Mouse (Mus musculus) mouse trophoblast stem cell (cell line): Measurements from ENCODE around the gene Dock1.

ENCODE experiments used
- in situ Hi-C, 2 experiments: fragments of 300-500 bp; cut with MseI, MboI; formaldehyde crosslinking; loops; 2 replicates in 1 of 2; 3 replicates in 1 of 2; pipeline ENCODE4 v1.15.1; 2025

Dock1 gene

GRCm38 (mm10) chr7:134822006-134822405 lies 151.6 kb downstream of the Dock1 start:
- in situ Hi-C loops = no loop called here

GRCm38 (mm10) chr7:134823891-134824290 lies 153.4 kb downstream of the Dock1 start:
- in situ Hi-C loops = no loop called here

- in situ Hi-C loops = no loop called here
These were observed 169.6 kb downstream of the Dock1 start for GRCm38 (mm10) chr7:134840066-134840465.

GRCm38 (mm10) chr7:134842751-134843150 lies 172.3 kb downstream of the Dock1 start:
- in situ Hi-C loops = no loop called here

- in situ Hi-C loops = no loop called here
These were observed 191.5 kb downstream of the Dock1 start for GRCm38 (mm10) chr7:134862000-134862399.

GRCm38 (mm10) chr7:134864175-134864574 lies 193.7 kb downstream of the Dock1 start:
- in situ Hi-C loops = no loop called here

GRCm38 (mm10) chr7:134872511-134872910 lies 202.1 kb downstream of the Dock1 start:
- in situ Hi-C loops = no loop called here

- in situ Hi-C loops = no loop called here
These were observed 202.5 kb downstream of the Dock1 start for GRCm38 (mm10) chr7:134872981-134873380.

- in situ Hi-C loops = no loop called here
These were observed 208.5 kb downstream of the Dock1 start for GRCm38 (mm10) chr7:134878985-134879384.

- in situ Hi-C loops = no loop called here
These were observed 210.0 kb downstream of the Dock1 start for GRCm38 (mm10) chr7:134880431-134880830.

- in situ Hi-C loops = no loop called here
These were observed 213.1 kb downstream of the Dock1 start for GRCm38 (mm10) chr7:134883516-134883915.

GRCm38 (mm10) chr7:134892449-134892871 lies 222.0 kb downstream of the Dock1 start:
- in situ Hi-C loops = no loop called here

GRCm38 (mm10) chr7:134892972-134893371 lies 222.5 kb downstream of the Dock1 start:
- in situ Hi-C loops = no loop called here

- in situ Hi-C loops = no loop called here
These were observed 224.2 kb downstream of the Dock1 start for GRCm38 (mm10) chr7:134894604-134895003.

- in situ Hi-C loops = no loop called here
These were observed 229.0 kb downstream of the Dock1 start for GRCm38 (mm10) chr7:134899462-134899861.

GRCm38 (mm10) chr7:134901992-134902391 lies 231.5 kb downstream of the Dock1 start:
- in situ Hi-C loops = no loop called here

- in situ Hi-C loops = no loop called here
These were observed 261.4 kb downstream of the Dock1 start for GRCm38 (mm10) chr7:134931886-134932285.

- in situ Hi-C loops = no loop called here
These were observed 267.0 kb downstream of the Dock1 start for GRCm38 (mm10) chr7:134937471-134937926.

GRCm38 (mm10) chr7:134937927-134938609 lies 267.6 kb downstream of the Dock1 start, which contains the start of gene Fam196a:
TSS of gene Fam196a (minus strand) at chr7:134938430.
- in situ Hi-C loops = no loop called here

GRCm38 (mm10) chr7:134941891-134942290 lies 271.4 kb downstream of the Dock1 start:
- in situ Hi-C loops = no loop called here

GRCm38 (mm10) chr7:134943063-134943462 lies 272.6 kb downstream of the Dock1 start:
- in situ Hi-C loops = no loop called here

- in situ Hi-C loops = no loop called here
These were observed 273.2 kb downstream of the Dock1 start for GRCm38 (mm10) chr7:134943701-134944100.

GRCm38 (mm10) chr7:134945925-134946716 lies 275.7 kb downstream of the Dock1 start:
- in situ Hi-C loops = no loop called here
